Comparison of ENCODE assay signal across 23 mouse cellular contexts in genomic region chr14:99826713-99827112, GRCm38 (mm10).
"Had no signal": no experiment of that assay in that cellular context is flagged by ENCODE, and none has a peak within 500 bp of the region (broad histone marks: within the 10 kb centered on the region; RNA-seq: fewer than 3 reads in every experiment).

No protein-coding gene starts in this region.

- DNase-seq: kidney, adult 18-20 months; kidney, postnatal 25 days; layer of hippocampus, adult 9-11 months; liver, postnatal 0 days; lung, embryonic 14.5 days; lung, postnatal 10 days; lung, postnatal 4 days; right cerebral cortex, adult 18-20 months; right cerebral cortex, postnatal 25 days; spleen, adult 18-20 months; thymus, adult 2 months; thymus, postnatal 25 days had no signal

- H3K9ac ChIP-seq: limb, embryonic 12.5 days; limb, embryonic 15.5 days; liver, embryonic 14.5 days; liver, postnatal 0 days; lung, embryonic 14.5 days; midbrain, embryonic 12.5 days; midbrain, embryonic 15.5 days; neural tube, embryonic 12.5 days; neural tube, embryonic 15.5 days; stomach, embryonic 15.5 days had no signal

- H3K9me3 ChIP-seq: limb, embryonic 12.5 days; limb, embryonic 15.5 days; midbrain, embryonic 12.5 days; midbrain, embryonic 15.5 days; neural tube, embryonic 12.5 days; neural tube, embryonic 15.5 days; stomach, embryonic 15.5 days had no signal

- H3K4me3 ChIP-seq: layer of hippocampus, adult 2 months; limb, embryonic 12.5 days; limb, embryonic 15.5 days; midbrain, embryonic 12.5 days; midbrain, embryonic 15.5 days; neural tube, embryonic 12.5 days; neural tube, embryonic 15.5 days; stomach, embryonic 15.5 days had no signal

- H3K27ac ChIP-seq: kidney, postnatal 0 days; layer of hippocampus, adult 2 months; limb, embryonic 12.5 days; limb, embryonic 15.5 days; liver, embryonic 14.5 days; midbrain, embryonic 12.5 days; midbrain, embryonic 15.5 days; neural tube, embryonic 12.5 days; neural tube, embryonic 15.5 days; stomach, embryonic 15.5 days had no signal

- H3K4me2 ChIP-seq: limb, embryonic 12.5 days; limb, embryonic 15.5 days; liver, embryonic 11.5 days; lung, embryonic 14.5 days; midbrain, embryonic 12.5 days; midbrain, embryonic 15.5 days; neural tube, embryonic 12.5 days; neural tube, embryonic 15.5 days; stomach, embryonic 15.5 days had no signal

- H3K27me3 ChIP-seq: limb, embryonic 12.5 days; limb, embryonic 15.5 days; midbrain, embryonic 12.5 days; midbrain, embryonic 15.5 days; neural tube, embryonic 12.5 days; neural tube, embryonic 15.5 days; stomach, embryonic 15.5 days had no signal

- ATAC-seq: liver, postnatal 0 days; midbrain, embryonic 15.5 days had no signal

- H3K4me1 ChIP-seq: limb, embryonic 12.5 days; limb, embryonic 15.5 days; midbrain, embryonic 12.5 days; midbrain, embryonic 15.5 days; neural tube, embryonic 12.5 days; neural tube, embryonic 15.5 days; stomach, embryonic 15.5 days had no signal

- H3K36me3 ChIP-seq: limb, embryonic 12.5 days; limb, embryonic 15.5 days; midbrain, embryonic 12.5 days; midbrain, embryonic 15.5 days; neural tube, embryonic 12.5 days; neural tube, embryonic 15.5 days; stomach, embryonic 15.5 days had no signal
